28 mouse cellular contexts compared by ENCODE assay signal in genomic region chr3:108303683-108304082, GRCm38 (mm10). TPM values are rescaled to one million over a fixed set of nuclear protein-coding genes. Genes with fewer than 3 reads are reported as not detected.
DNase-seq lines count a peak whose midpoint lies in the region; ATAC-seq lines count a peak whose summit lies in the region.
"Had no signal": no experiment of that assay in that cellular context is flagged by ENCODE, and none has a peak within 500 bp of the region (broad histone marks: within the 10 kb centered on the region; RNA-seq: fewer than 3 reads in every experiment).

No protein-coding gene starts in this region.

- no peak overlapping the region for H3K4me3 ChIP-seq in hindbrain, embryonic 16.5 days (ENCODE audit: low read length)
- no peak overlapping the region for H3K4me3 ChIP-seq in hindbrain, embryonic 14.5 days (replicated peaks; ENCODE audit: low read length)
- H3K4me3 ChIP-seq: embryonic facial prominence, embryonic 12.5 days; embryonic facial prominence, embryonic 15.5 days; gastrocnemius, adult 2 months; heart, embryonic 13.5 days; hindbrain, embryonic 15.5 days; intestine, embryonic 15.5 days had no signal

- no peak for DNase-seq in hindbrain, embryonic 14.5 days (ENCODE audit: low spot score)
- peak; percentile 53 for DNase-seq in ES-CJ7 (ENCODE audit: low read depth, low spot score)
- DNase-seq in R1 (ENCODE audit: low read depth, low spot score): peak; percentile 51
- DNase-seq in spleen, postnatal 4 days (ENCODE audit: low spot score in 2 of 2): no peak
- DNase-seq in adipocyte (ENCODE audit: low spot score): no peak
- DNase-seq: adrenal gland, postnatal 10 days; adrenal gland, postnatal 36 days; B cell, adult 2 months; cerebellum, adult 11 months; cerebellum, adult 2 months; cerebellum, adult 9-11 months; cerebellum, postnatal 25 days; forebrain, postnatal 0 days; gastrocnemius, adult 2 months; gastrocnemius, postnatal 14 days; heart, postnatal 14 days; heart, postnatal 4 days; kidney, adult 11 months had no signal

- H3K9ac ChIP-seq in hindbrain, embryonic 16.5 days (ENCODE audit: low read depth, low read length): no peak overlapping the region
- no peak overlapping the region for H3K9ac ChIP-seq in hindbrain, embryonic 14.5 days
- H3K9ac ChIP-seq: embryonic facial prominence, embryonic 12.5 days; embryonic facial prominence, embryonic 15.5 days; forebrain, postnatal 0 days; heart, embryonic 13.5 days; hindbrain, embryonic 15.5 days; intestine, embryonic 15.5 days had no signal

- WGBS in hindbrain, embryonic 16.5 days: 91% methylated on average over 8 of the region's 8 CpGs
- 92% methylated on average over 8 of the region's 8 CpGs for WGBS in hindbrain, embryonic 14.5 days

- peaks cover 5% of the 10 kb centered on the region; the same call in 1 of the 2 replicates for H3K4me1 ChIP-seq in hindbrain, embryonic 16.5 days (ENCODE audit: control insufficient read depth, insufficient read depth, low read depth, low read length)
- 0 out of 2 replicates have a peak, but pooled peaks cover 15% of the 10 kb centered on the region for H3K4me1 ChIP-seq in hindbrain, embryonic 14.5 days (replicated peaks; ENCODE audit: control insufficient read depth, insufficient read depth, low read length)
- H3K4me1 ChIP-seq: embryonic facial prominence, embryonic 15.5 days had no signal

- 0 out of 2 replicates have a peak, but pooled peaks have one; percentile 16 for ATAC-seq in hindbrain, embryonic 16.5 days
- no peak for ATAC-seq in hindbrain, embryonic 14.5 days (ENCODE audit: low FRiP score)
- ATAC-seq: activated CD4-positive, CD25-positive, alpha-beta regulatory T cell, adult 4 months; forebrain, embryonic 14.5 days; forebrain, postnatal 0 days; intestine, embryonic 15.5 days; Patski had no signal

- H3K27ac ChIP-seq in hindbrain, embryonic 16.5 days (ENCODE audit: low read depth, low read length): no peak overlapping the region
- H3K27ac ChIP-seq in hindbrain, embryonic 14.5 days: no peak overlapping the region
- H3K27ac ChIP-seq: embryonic facial prominence, embryonic 12.5 days; embryonic facial prominence, embryonic 15.5 days; gastrocnemius, adult 2 months; heart, embryonic 13.5 days; hindbrain, embryonic 15.5 days; intestine, embryonic 15.5 days had no signal

- no peaks in the 10 kb centered on the region for H3K27me3 ChIP-seq in hindbrain, embryonic 16.5 days (replicated peaks; ENCODE audit: control insufficient read depth, insufficient read depth, low read length)
- H3K27me3 ChIP-seq in hindbrain, embryonic 14.5 days (ENCODE audit: control insufficient read depth, insufficient read depth, low read length): no peaks in the 10 kb centered on the region
- H3K27me3 ChIP-seq: CH12.LX; embryonic facial prominence, embryonic 12.5 days; embryonic facial prominence, embryonic 15.5 days; heart, embryonic 13.5 days; hindbrain, embryonic 15.5 days; intestine, embryonic 15.5 days; Patski had no signal

- no peak overlapping the region for H3K4me2 ChIP-seq in hindbrain, embryonic 16.5 days (ENCODE audit: low read length)
- no peak overlapping the region for H3K4me2 ChIP-seq in hindbrain, embryonic 14.5 days (replicated peaks)
- H3K4me2 ChIP-seq: embryonic facial prominence, embryonic 12.5 days; embryonic facial prominence, embryonic 15.5 days; heart, embryonic 13.5 days; hindbrain, embryonic 15.5 days; intestine, embryonic 15.5 days had no signal

- H3K36me3 ChIP-seq in hindbrain, embryonic 16.5 days (ENCODE audit: control insufficient read depth, insufficient read depth, low read length): no peaks in the 10 kb centered on the region
- no peaks in the 10 kb centered on the region for H3K36me3 ChIP-seq in hindbrain, embryonic 14.5 days (replicated peaks; ENCODE audit: control insufficient read depth, insufficient read depth)
- H3K36me3 ChIP-seq: embryonic facial prominence, embryonic 12.5 days; embryonic facial prominence, embryonic 15.5 days; heart, embryonic 13.5 days; hindbrain, embryonic 15.5 days; intestine, embryonic 15.5 days had no signal

- no peaks in the 10 kb centered on the region for H3K9me3 ChIP-seq in hindbrain, embryonic 16.5 days (ENCODE audit: control insufficient read depth, low read length)
- H3K9me3 ChIP-seq in hindbrain, embryonic 14.5 days (ENCODE audit: control insufficient read depth, low read length): no peaks in the 10 kb centered on the region
- H3K9me3 ChIP-seq: embryonic facial prominence, embryonic 12.5 days; embryonic facial prominence, embryonic 15.5 days; heart, embryonic 13.5 days; hindbrain, embryonic 15.5 days; intestine, embryonic 15.5 days had no signal

RNA-seq across cellular contexts. Expression of gene Sort1, which starts 19.8 kb away (rescaled TPM):
- polyA plus RNA-seq in hindbrain, embryonic 16.5 days (2015; fragmentation: Nextera tagmentation; extraction: Ambion mirVana): 9.4 and 11.6 TPM in 2 replicates
- 24.2 and 25.4 TPM in 2 replicates for polyA plus RNA-seq in hindbrain, embryonic 14.5 days (2014; fragmentation: Nextera tagmentation; extraction: Ambion mirVana)

RNA-seq across cellular contexts. Expression of gene Psma5, which starts 47.0 kb away (rescaled TPM):
- 235 and 246 TPM in 2 replicates for polyA plus RNA-seq in hindbrain, embryonic 16.5 days (2015; fragmentation: Nextera tagmentation; extraction: Ambion mirVana)
- 251 and 253 TPM in 2 replicates for polyA plus RNA-seq in hindbrain, embryonic 14.5 days (2014; fragmentation: Nextera tagmentation; extraction: Ambion mirVana)

Comparison
In these comparisons a context has a peak if more than half of its experiments do, and no peak if none do; other contexts are left out.
1. DNase-seq: peak in ES-CJ7 (single experiment) and R1 (single experiment); none in hindbrain, embryonic 14.5 days (single experiment), spleen, postnatal 4 days (0 of 2) and adipocyte (single experiment).